18 mouse cellular contexts compared by ENCODE assay signal in the genomic region with DNA sequence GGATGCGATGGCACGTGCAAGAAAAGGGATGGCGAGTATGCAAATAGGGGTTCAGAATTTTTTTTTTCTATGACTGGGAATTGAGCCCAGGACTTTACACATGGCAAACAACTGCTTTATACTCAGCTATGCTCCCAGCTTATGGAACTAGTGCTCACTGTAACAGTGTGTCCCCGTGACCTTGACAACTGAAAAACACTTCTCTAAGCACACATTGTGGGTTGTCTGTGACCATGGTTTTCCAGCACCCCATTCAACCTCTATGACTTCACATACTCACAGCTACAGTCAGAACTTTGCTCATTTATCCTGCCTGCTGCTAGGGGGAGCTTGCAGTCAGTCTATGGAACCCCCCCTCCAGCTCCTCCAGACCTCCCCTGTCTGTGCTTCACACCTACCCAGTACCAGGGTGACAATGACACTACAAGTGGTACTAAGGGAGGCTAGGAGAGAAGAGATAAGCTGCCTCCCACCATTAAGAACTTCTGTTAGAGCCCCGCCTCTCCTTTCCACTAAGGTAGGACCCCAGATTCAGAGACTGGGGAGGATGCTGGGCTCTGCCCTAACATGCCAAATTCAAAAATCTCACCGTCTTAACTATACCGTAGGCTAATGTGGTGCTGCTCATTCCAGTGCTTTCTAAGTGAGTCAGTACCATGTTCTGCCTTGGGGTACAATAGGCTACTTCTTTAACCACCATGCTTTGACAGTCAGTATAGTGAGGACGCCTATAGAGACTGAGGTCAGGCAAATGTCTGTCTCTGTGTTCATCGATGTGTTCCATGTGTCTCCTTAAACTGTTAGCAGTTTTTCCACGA.
DNase-seq lines count a peak whose midpoint lies in the region; ATAC-seq and TF ChIP-seq lines count a peak whose summit lies in the region.
"Had no signal": no experiment of that assay in that cellular context is flagged by ENCODE, and none has a peak within 500 bp of the region (broad histone marks: within the 10 kb centered on the region; RNA-seq: fewer than 3 reads in every experiment).

No protein-coding gene starts in this region.

- peak overlapping the region in 1 of 2 experiments; percentile 29; a peak in 1 of 4 replicates for H3K27ac ChIP-seq in heart, embryonic 14.5 days (replicated peaks in 1 of 2; ENCODE audit: control insufficient read depth in 1 of 2, insufficient read depth in 1 of 2, low read depth in 2 of 2, low read length in 2 of 2)
- no peak overlapping the region for H3K27ac ChIP-seq in heart, embryonic 10.5 days
- H3K27ac ChIP-seq in liver, postnatal 0 days (ENCODE audit: low read depth): peak overlapping the region; percentile 29; the same call in 1 of the 2 replicates
- H3K27ac ChIP-seq in liver, embryonic 12.5 days: no peak overlapping the region
- H3K27ac ChIP-seq in stomach, postnatal 0 days (replicated peaks): no peak overlapping the region
- H3K27ac ChIP-seq: stomach, embryonic 15.5 days had no signal

- no peak for TF ChIP-seq POLR2A in brain, embryonic 14.5 days (IDR thresholded peaks at IDR 0.05; ENCODE audit: borderline replicate concordance, extremely low read depth, insufficient read depth, insufficient read length, poor library complexity, severe bottlenecking)

- no peak overlapping the region for H3K4me2 ChIP-seq in heart, embryonic 14.5 days (ENCODE audit: low read length)
- H3K4me2 ChIP-seq in liver, postnatal 0 days (ENCODE audit: low read depth, low read length): no peak overlapping the region
- H3K4me2 ChIP-seq in liver, embryonic 12.5 days: no peak overlapping the region
- no peak overlapping the region for H3K4me2 ChIP-seq in stomach, postnatal 0 days (replicated peaks; ENCODE audit: low read depth)
- H3K4me2 ChIP-seq: stomach, embryonic 15.5 days had no signal

- no peaks in the 10 kb centered on the region for H3K27me3 ChIP-seq in heart, embryonic 14.5 days (ENCODE audit: control insufficient read depth, insufficient read depth, low read length)
- H3K27me3 ChIP-seq in heart, embryonic 10.5 days (ENCODE audit: insufficient read depth, poor library complexity, severe bottlenecking): no peaks in the 10 kb centered on the region
- H3K27me3 ChIP-seq in liver, postnatal 0 days (ENCODE audit: insufficient read depth, low read length): no peaks in the 10 kb centered on the region
- H3K27me3 ChIP-seq in liver, embryonic 12.5 days (replicated peaks): no peaks in the 10 kb centered on the region
- no peaks in the 10 kb centered on the region for H3K27me3 ChIP-seq in stomach, postnatal 0 days (ENCODE audit: control insufficient read depth, insufficient read depth, low read length)
- H3K27me3 ChIP-seq: stomach, embryonic 15.5 days had no signal

- no peak overlapping the region for H3K4me3 ChIP-seq in heart, embryonic 14.5 days (ENCODE audit: control insufficient read depth in 1 of 2, insufficient read depth in 1 of 2, low read depth in 1 of 2, low read length in 2 of 2)
- no peak overlapping the region for H3K4me3 ChIP-seq in heart, embryonic 10.5 days
- no peak overlapping the region for H3K4me3 ChIP-seq in liver, postnatal 0 days (ENCODE audit: low read depth, low read length)
- no peak overlapping the region for H3K4me3 ChIP-seq in liver, embryonic 12.5 days
- no peak overlapping the region for H3K4me3 ChIP-seq in stomach, postnatal 0 days (ENCODE audit: low read depth, low read length)
- H3K4me3 ChIP-seq: stomach, embryonic 15.5 days had no signal

- no peak for TF ChIP-seq EP300 in liver, postnatal 0 days (IDR thresholded peaks at IDR 0.05; ENCODE audit: low read depth)
- TF ChIP-seq EP300 in stomach, postnatal 0 days (optimal IDR thresholded peaks at IDR 0.05): no peak

- ATAC-seq in heart, embryonic 14.5 days (ENCODE audit: insufficient number of reproducible peaks, insufficient read depth, low FRiP score, low read depth): peak; percentile 37; the same call in 1 of the 2 replicates
- ATAC-seq in liver, postnatal 0 days: peak; percentile 35; the same call in 1 of the 2 replicates
- no peak for ATAC-seq in liver, embryonic 12.5 days
- peak; percentile 60; the same call in 1 of the 2 replicates for ATAC-seq in stomach, postnatal 0 days (ENCODE audit: low FRiP score, low TSS enrichment)
- ATAC-seq: CD4-positive, CD25-positive, alpha-beta regulatory T cell, adult 4 months; forebrain, embryonic 16.5 days had no signal

- peaks cover 77% of the 10 kb centered on the region for H3K36me3 ChIP-seq in heart, embryonic 14.5 days (ENCODE audit: control insufficient read depth, insufficient read depth, low read length)
- peaks cover 65% of the 10 kb centered on the region for H3K36me3 ChIP-seq in heart, embryonic 10.5 days
- peaks cover 75% of the 10 kb centered on the region for H3K36me3 ChIP-seq in liver, postnatal 0 days (replicated peaks; ENCODE audit: insufficient read depth, low read length)
- H3K36me3 ChIP-seq in liver, embryonic 12.5 days: peaks cover 98% of the 10 kb centered on the region
- peaks cover 11% of the 10 kb centered on the region; the same call in 1 of the 2 replicates for H3K36me3 ChIP-seq in stomach, postnatal 0 days (ENCODE audit: control insufficient read depth, insufficient read depth, low read length)

- peaks cover 4 to 27% of the 10 kb centered on the region in 2 experiments for H3K4me1 ChIP-seq in heart, embryonic 14.5 days (ENCODE audit: control insufficient read depth in 2 of 2, insufficient read depth in 2 of 2, low read length in 2 of 2)
- H3K4me1 ChIP-seq in heart, embryonic 10.5 days: peaks cover 38% of the 10 kb centered on the region
- H3K4me1 ChIP-seq in liver, postnatal 0 days (ENCODE audit: insufficient read depth): no peaks in the 10 kb centered on the region
- no peaks in the 10 kb centered on the region for H3K4me1 ChIP-seq in liver, embryonic 12.5 days
- H3K4me1 ChIP-seq in stomach, postnatal 0 days (replicated peaks; ENCODE audit: control insufficient read depth, insufficient read depth): no peaks in the 10 kb centered on the region
- H3K4me1 ChIP-seq: stomach, embryonic 15.5 days had no signal

- H3K9me3 ChIP-seq in heart, embryonic 14.5 days (ENCODE audit: control insufficient read depth, low read length): no peaks in the 10 kb centered on the region
- no peaks in the 10 kb centered on the region for H3K9me3 ChIP-seq in heart, embryonic 10.5 days
- H3K9me3 ChIP-seq in liver, postnatal 0 days (ENCODE audit: low read length): no peaks in the 10 kb centered on the region
- no peaks in the 10 kb centered on the region for H3K9me3 ChIP-seq in liver, embryonic 12.5 days (replicated peaks)
- no peaks in the 10 kb centered on the region for H3K9me3 ChIP-seq in stomach, postnatal 0 days (ENCODE audit: control insufficient read depth, low read length)
- H3K9me3 ChIP-seq: stomach, embryonic 15.5 days had no signal

- whole genome bisulfite sequencing in heart, embryonic 14.5 days: 76% methylated on average over 10 of the region's 10 CpGs
- WGBS in heart, embryonic 10.5 days: 73% methylated on average over 10 of the region's 10 CpGs
- WGBS in liver, postnatal 0 days (ENCODE audit: insufficient replicate concordance): 76% methylated on average over 10 of the region's 10 CpGs
- 84% methylated on average over 10 of the region's 10 CpGs for WGBS in liver, embryonic 12.5 days (ENCODE audit: insufficient replicate concordance)
- 68% methylated on average over 10 of the region's 10 CpGs for WGBS in stomach, postnatal 0 days

- intact Hi-C loops in left cerebral cortex, postnatal 36 days (cut with DNase I): no loop called here

- TF ChIP-seq CTCF in liver, postnatal 0 days (IDR thresholded peaks at IDR 0.05; ENCODE audit: low read depth): 0 out of 2 replicates have a peak, but pooled peaks have one; percentile 2
- no peak for TF ChIP-seq CTCF in brain, embryonic 14.5 days (IDR thresholded peaks at IDR 0.05; ENCODE audit: borderline replicate concordance, extremely low read depth, insufficient read depth, insufficient read length)
- TF ChIP-seq CTCF in stomach, postnatal 0 days (IDR thresholded peaks at IDR 0.05; ENCODE audit: low read depth): peak; percentile 10; the same call in 1 of the 2 replicates

- H3K9ac ChIP-seq in heart, embryonic 14.5 days (ENCODE audit: low read length): no peak overlapping the region
- no peak overlapping the region for H3K9ac ChIP-seq in liver, postnatal 0 days (replicated peaks)
- no peak overlapping the region for H3K9ac ChIP-seq in liver, embryonic 12.5 days
- no peak overlapping the region for H3K9ac ChIP-seq in stomach, postnatal 0 days (ENCODE audit: low read length)
- H3K9ac ChIP-seq: stomach, embryonic 15.5 days had no signal

- no peak for DNase-seq in heart, embryonic 10.5 days (ENCODE audit: low spot score)
- DNase-seq in liver, postnatal 0 days: no peak
- peak; percentile 23 for DNase-seq in brain, embryonic 14.5 days (ENCODE audit: low read depth)
- no peak for DNase-seq in stomach, postnatal 0 days (ENCODE audit: low spot score)
- no peak for DNase-seq in left cerebral cortex, postnatal 36 days (ENCODE audit: low spot score in 2 of 2)
- DNase-seq: adrenal gland, adult 8-10 months; cerebellum, postnatal 10 days; gastrocnemius, postnatal 25 days; kidney, adult 2 months; kidney, postnatal 25 days; midbrain, embryonic 14.5 days; right cerebral cortex, adult 18-20 months; spleen, adult 18-20 months had no signal
